Mouse (Mus musculus): ENCODE results near the gene Rprd1b. TPM values are rescaled to one million over a fixed set of nuclear protein-coding genes. Genes with fewer than 3 reads are reported as not detected.

Rprd1b gene
- polyA plus RNA-seq, 1 experiment = 17.5 TPM

DNA sequence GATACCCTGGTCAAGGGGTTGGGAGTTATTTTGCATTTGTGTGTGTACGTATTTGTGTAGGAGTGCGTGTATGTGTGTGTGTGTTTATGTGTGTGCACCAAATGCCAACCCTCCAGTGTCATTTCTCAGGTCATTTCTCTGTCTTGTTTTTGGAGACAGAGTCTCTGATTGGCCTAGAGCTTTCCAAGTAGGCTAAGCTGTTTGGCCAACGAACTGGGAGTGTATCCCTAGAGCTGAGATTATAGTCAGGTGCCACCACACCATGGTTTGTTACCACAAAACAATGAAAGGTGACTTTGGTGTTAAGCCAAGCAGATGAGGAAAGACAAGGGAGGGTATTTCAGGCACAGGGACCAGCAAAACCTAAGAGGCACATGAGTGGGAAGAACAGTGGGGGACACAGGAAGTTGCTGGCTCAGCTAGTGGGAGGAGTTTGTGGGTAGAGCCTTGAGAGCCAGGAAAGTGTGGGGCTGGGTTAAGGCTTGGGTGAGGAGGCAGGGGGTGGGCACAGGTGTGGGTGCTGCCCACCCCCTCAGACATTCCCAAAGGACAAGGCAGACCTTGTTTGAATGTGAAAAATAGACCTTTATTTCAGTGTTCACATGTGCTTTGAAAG, 87.6 kb downstream of the Rprd1b start:
- H3K27ac ChIP-seq (ENCODE audit: insufficient read depth, low read depth, low read length) = peak overlapping the region; percentile 65; the same call in 1 of the 2 replicates
- peaks cover 25% of the 10 kb centered on the region; the same call in 1 of the 2 replicates for H3K4me1 ChIP-seq (ENCODE audit: control insufficient read depth, insufficient read depth, low read length)
- peaks cover 1% of the 10 kb centered on the region; the same call in 1 of the 2 replicates for H3K36me3 ChIP-seq (ENCODE audit: control insufficient read depth, insufficient read depth, low read length)
- H3K4me3 ChIP-seq (ENCODE audit: insufficient read depth, low read depth, low read length) = no peak overlapping the region
- TF ChIP-seq POLR2A (IDR thresholded peaks at IDR 0.05; ENCODE audit: low read depth, low read length) = no peak
- TF ChIP-seq CTCF (conservative IDR thresholded peaks at IDR 0.05; ENCODE audit: insufficient read depth, insufficient read length, low read depth, low read length) = no peak
- WGBS = 70% methylated on average over 3 of the region's 3 CpGs
- no peaks in the 10 kb centered on the region for H3K27me3 ChIP-seq (replicated peaks; ENCODE audit: control insufficient read depth, insufficient read depth, low read length)
- DNase-seq = peak; percentile 38

DNA sequence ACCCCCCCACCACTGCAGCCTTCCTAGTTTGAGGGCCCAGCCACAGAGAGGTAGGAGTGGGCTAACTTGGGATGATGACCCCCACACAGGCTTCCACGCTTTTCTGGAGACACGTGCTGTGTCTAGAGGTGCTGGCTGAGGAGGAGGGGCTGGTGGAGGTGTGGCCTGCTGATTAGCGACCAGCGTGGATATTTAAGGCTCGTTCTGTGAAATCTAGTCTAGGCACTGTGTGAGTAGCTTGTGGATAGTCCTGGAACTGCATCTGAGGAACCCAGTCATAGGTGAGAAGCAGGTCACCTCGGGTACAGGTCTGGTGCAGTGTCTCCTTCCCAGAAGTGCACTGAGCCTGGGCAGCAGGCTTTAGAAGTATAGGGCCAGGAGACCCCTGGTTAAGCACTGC, 88.4 kb downstream of the Rprd1b start:
- Histone ChIP-seq H3K27ac (ENCODE audit: insufficient read depth, low read depth, low read length) (no peak overlapping the region), H3K27me3 (replicated peaks; ENCODE audit: control insufficient read depth, insufficient read depth, low read length) (no peaks in the 10 kb centered on the region), H3K36me3 (ENCODE audit: control insufficient read depth, insufficient read depth, low read length) (peaks cover 1% of the 10 kb centered on the region; the same call in 1 of the 2 replicates), H3K4me1 (ENCODE audit: control insufficient read depth, insufficient read depth, low read length) (peaks cover 26% of the 10 kb centered on the region), H3K4me3 (ENCODE audit: insufficient read depth, low read depth, low read length) (no peak overlapping the region)
- WGBS = 42% methylated on average over 6 of the region's 6 CpGs
- TF ChIP-seq POLR2A (IDR thresholded peaks at IDR 0.05; ENCODE audit: low read depth, low read length) (no peak), CTCF (conservative IDR thresholded peaks at IDR 0.05; ENCODE audit: insufficient read depth, insufficient read length, low read depth, low read length) (no peak)
- peak; percentile 25 for DNase-seq

DNA sequence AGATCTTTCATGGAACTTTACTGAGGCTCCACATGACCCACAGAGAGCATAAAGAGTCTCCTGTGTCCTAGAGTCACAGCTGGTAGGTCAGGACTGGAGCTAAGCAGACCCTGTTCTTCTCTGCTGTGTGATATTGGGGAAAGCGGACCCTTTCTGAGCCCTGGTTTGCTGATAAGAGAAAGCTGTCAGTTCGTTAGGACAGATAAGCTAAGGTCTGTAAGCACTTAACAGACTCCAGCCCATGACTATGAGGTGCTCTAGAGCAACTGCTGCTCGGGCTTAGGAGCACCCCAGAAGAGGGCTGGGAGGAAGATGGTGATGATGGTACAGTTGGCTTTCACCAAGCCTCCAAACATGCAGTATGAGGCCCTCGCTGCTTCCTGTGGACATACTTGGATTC, 90.8 kb downstream of the Rprd1b start:
- Histone ChIP-seq H3K4me1 (ENCODE audit: control insufficient read depth, insufficient read depth, low read length) (peaks cover 40% of the 10 kb centered on the region), H3K4me3 (ENCODE audit: insufficient read depth, low read depth, low read length) (no peak overlapping the region), H3K27me3 (replicated peaks; ENCODE audit: control insufficient read depth, insufficient read depth, low read length) (no peaks in the 10 kb centered on the region), H3K27ac (ENCODE audit: insufficient read depth, low read depth, low read length) (no peak overlapping the region), H3K36me3 (ENCODE audit: control insufficient read depth, insufficient read depth, low read length) (peaks cover 1% of the 10 kb centered on the region; the same call in 1 of the 2 replicates)
- DNase-seq = no peak
- TF ChIP-seq CTCF (conservative IDR thresholded peaks at IDR 0.05; ENCODE audit: insufficient read depth, insufficient read length, low read depth, low read length) (no peak), POLR2A (IDR thresholded peaks at IDR 0.05; ENCODE audit: low read depth, low read length) (no peak)
- 96% methylated on average over 4 of the region's 4 CpGs for WGBS

DNA sequence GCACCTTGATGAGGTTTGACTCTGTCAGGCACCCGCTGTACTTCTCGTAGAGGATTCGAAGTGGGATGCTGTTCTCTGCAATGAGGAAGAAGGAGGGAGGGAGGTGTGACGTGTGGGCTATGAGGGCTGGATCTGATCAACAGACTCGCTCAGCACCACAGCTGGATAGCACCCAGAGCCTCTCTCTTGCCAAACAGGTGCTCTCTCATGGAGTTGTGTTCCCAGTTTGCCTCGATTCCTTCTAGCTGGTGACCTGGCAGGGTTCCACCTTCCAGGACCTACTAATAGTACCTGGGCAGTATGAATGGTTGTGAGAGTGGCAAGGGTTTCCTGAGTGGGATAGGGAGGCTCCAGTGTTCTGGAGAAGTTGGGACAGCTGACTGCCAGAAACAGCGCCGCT, 91.9 kb downstream of the Rprd1b start:
- no peaks in the 10 kb centered on the region for H3K27me3 ChIP-seq (replicated peaks; ENCODE audit: control insufficient read depth, insufficient read depth, low read length)
- DNase-seq = no peak
- TF ChIP-seq POLR2A (IDR thresholded peaks at IDR 0.05; ENCODE audit: low read depth, low read length) (no peak), CTCF (conservative IDR thresholded peaks at IDR 0.05; ENCODE audit: insufficient read depth, insufficient read length, low read depth, low read length) (no peak)
- peaks cover 34% of the 10 kb centered on the region for H3K4me1 ChIP-seq (ENCODE audit: control insufficient read depth, insufficient read depth, low read length)
- no peak overlapping the region for H3K27ac ChIP-seq (ENCODE audit: insufficient read depth, low read depth, low read length)
- H3K4me3 ChIP-seq (ENCODE audit: insufficient read depth, low read depth, low read length) = no peak overlapping the region
- H3K36me3 ChIP-seq (ENCODE audit: control insufficient read depth, insufficient read depth, low read length) = peaks cover 1% of the 10 kb centered on the region; the same call in 1 of the 2 replicates
- 87% methylated on average over 8 of the region's 8 CpGs for WGBS

DNA sequence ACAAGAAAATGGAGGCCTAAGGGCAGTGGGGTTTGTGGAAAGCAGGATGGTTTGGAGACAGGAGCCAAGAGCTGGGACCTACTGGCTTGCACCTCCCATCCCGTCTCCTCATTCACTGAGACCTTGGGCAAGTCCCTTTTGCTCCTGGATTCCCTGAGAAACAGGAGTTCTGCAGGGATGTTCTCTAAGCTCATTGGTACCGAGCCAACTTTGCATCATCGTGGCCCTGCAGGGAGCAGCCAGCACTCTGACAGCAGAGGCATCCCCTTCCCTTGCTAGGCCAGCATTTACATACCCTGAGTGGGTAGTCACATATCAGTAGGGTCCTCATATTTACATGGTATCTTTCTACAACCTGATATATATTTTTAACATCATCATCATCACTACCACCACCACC, 92.6 kb downstream of the Rprd1b start:
- Histone ChIP-seq H3K27me3 (replicated peaks; ENCODE audit: control insufficient read depth, insufficient read depth, low read length) (no peaks in the 10 kb centered on the region), H3K4me3 (ENCODE audit: insufficient read depth, low read depth, low read length) (no peak overlapping the region), H3K4me1 (ENCODE audit: control insufficient read depth, insufficient read depth, low read length) (peaks cover 28% of the 10 kb centered on the region), H3K27ac (ENCODE audit: insufficient read depth, low read depth, low read length) (no peak overlapping the region), H3K36me3 (ENCODE audit: control insufficient read depth, insufficient read depth, low read length) (peaks cover 1% of the 10 kb centered on the region; the same call in 1 of the 2 replicates)
- WGBS = 67% methylated on average over 3 of the region's 3 CpGs
- DNase-seq = no peak
- TF ChIP-seq CTCF (conservative IDR thresholded peaks at IDR 0.05; ENCODE audit: insufficient read depth, insufficient read length, low read depth, low read length) (no peak), POLR2A (IDR thresholded peaks at IDR 0.05; ENCODE audit: low read depth, low read length) (no peak)

DNA sequence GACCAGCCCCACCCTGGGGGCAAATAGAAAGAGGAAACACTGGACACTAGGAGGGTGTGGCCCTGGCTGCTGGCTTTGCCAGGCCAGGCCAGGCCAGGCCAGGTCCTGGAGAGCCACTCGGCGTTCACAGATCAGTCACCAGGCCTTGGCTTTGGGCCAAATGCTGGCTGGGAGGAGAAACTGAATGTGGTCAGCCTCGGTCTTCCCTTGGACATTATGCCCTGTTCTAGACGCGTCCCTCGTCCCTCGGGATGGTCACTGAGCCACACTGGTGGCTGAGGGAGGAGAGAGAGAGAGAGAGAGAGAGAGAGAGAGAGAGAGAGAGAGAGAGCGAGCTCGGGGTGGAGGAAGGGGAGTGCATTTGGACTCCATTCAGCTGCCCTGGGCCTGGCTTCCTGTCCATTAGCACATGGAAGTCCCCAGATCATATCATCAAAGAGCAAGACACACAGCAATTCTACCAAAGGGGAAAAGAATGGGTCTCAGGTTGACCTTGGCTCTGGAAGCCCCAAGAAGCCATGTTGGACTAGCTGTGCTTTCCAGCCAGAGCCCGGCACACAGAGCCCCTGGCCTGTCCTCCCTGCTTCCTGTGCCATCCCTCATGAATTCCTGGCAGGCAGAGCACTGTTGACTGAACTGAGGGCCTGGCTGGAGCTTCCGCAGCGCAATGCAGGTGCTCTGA, 93.5 kb downstream of the Rprd1b start:
- H3K27ac ChIP-seq (ENCODE audit: insufficient read depth, low read depth, low read length) = peak overlapping the region; percentile 77

DNA sequence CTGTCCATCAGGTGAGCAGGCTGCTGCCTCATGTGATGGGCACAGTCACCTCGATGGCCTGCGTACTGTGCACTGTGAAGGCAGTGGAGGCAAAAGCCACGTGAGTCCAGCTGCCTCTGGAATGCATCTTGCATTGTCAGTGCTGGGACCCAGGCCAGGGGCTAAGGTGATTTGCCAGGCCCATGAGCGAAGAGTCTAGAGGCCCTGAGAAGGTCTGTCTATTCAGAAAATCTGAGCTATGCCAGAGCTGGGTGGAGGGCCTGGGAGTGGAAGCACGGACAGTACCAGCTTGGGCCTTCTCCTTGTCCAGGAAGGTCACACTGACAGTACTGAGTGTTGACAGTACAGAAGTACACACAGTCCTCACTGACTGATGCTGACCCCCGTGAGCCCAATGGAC, 94.5 kb downstream of the Rprd1b start:
- H3K27me3 ChIP-seq (replicated peaks; ENCODE audit: control insufficient read depth, insufficient read depth, low read length) = no peaks in the 10 kb centered on the region
- DNase-seq = peak; percentile 89
- peaks cover 1% of the 10 kb centered on the region; the same call in 1 of the 2 replicates for H3K36me3 ChIP-seq (ENCODE audit: control insufficient read depth, insufficient read depth, low read length)
- H3K27ac ChIP-seq (ENCODE audit: insufficient read depth, low read depth, low read length) = peak overlapping the region; percentile 77
- no peak overlapping the region for H3K4me3 ChIP-seq (ENCODE audit: insufficient read depth, low read depth, low read length)
- no peak for TF ChIP-seq CTCF (conservative IDR thresholded peaks at IDR 0.05; ENCODE audit: insufficient read depth, insufficient read length, low read depth, low read length)
- TF ChIP-seq POLR2A (IDR thresholded peaks at IDR 0.05; ENCODE audit: low read depth, low read length) = no peak
- WGBS = 33% methylated on average over 6 of the region's 6 CpGs
- peaks cover 23% of the 10 kb centered on the region for H3K4me1 ChIP-seq (ENCODE audit: control insufficient read depth, insufficient read depth, low read length)

More for the DNA sequence above, 93.5 kb downstream of the Rprd1b start:
- TF ChIP-seq CTCF (conservative IDR thresholded peaks at IDR 0.05; ENCODE audit: insufficient read depth, insufficient read length, low read depth, low read length) = no peak
- no peak for TF ChIP-seq POLR2A (IDR thresholded peaks at IDR 0.05; ENCODE audit: low read depth, low read length)
- DNase-seq = peak; percentile 94
- H3K36me3 ChIP-seq (ENCODE audit: control insufficient read depth, insufficient read depth, low read length) = peaks cover 1% of the 10 kb centered on the region; the same call in 1 of the 2 replicates
- H3K4me1 ChIP-seq (ENCODE audit: control insufficient read depth, insufficient read depth, low read length) = peaks cover 23% of the 10 kb centered on the region
- WGBS = 18% methylated on average over 12 of the region's 12 CpGs
- H3K4me3 ChIP-seq (ENCODE audit: insufficient read depth, low read depth, low read length) = no peak overlapping the region
- no peaks in the 10 kb centered on the region for H3K27me3 ChIP-seq (replicated peaks; ENCODE audit: control insufficient read depth, insufficient read depth, low read length)

All from kidney, adult 2 months (tissue).